Mouse (Mus musculus): ENCODE data around the gene Nt5dc2.

Nt5dc2 gene

DNA sequence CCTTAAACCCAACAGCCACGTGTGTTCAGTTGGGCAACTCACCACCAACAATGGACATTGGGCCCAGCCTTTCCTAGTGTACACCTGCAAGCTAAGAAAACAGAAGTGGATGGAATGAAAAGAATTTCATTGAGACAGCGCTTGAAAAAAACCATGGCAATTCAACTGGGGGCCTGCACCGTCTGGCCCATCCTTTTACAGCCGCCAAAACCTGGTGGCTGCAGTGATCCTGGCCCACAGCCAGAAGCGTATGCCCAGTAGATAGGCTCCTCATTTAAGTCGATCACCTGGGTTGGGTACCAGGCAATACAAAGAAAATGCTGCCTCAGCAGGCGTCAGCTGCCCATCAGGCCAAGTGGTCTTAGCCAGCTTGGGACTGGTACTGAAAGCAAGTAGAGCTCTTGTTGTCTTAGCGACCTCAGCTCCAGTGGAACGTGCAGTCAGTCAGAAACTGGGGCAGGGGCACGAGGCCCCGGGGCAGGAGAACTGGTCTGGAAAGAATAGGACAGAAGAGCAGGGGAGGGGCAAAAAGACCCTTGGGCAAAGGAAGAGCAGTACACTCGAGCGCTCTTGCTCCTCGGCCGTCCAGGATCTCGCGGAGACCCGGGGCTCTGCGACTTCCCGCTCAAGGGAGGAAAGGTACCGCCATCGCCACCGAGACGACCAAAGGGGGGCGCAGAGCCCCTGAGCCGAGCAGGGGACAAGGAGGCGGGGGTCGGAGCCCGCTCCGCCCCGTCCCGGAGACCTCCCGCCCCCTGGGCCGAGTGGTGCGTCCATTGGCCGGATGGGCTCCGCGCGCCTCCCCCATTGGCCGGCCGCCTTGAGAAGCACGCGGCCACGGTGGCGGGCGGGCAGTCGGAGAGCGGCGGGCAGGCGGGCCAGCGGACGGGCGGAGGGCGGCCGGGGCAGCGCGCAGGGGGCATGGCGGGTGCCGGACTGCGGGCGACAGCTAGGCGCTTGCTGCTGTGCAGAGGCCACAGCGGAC lies at the start of gene Nt5dc2:
Nt5dc2 (plus strand) TSS at position 818 of the 985 bp plus-strand sequence.
- peak; percentile 35 to 60 for DNase-seq (ENCODE audit: low spot score in 2 of 2)

DNA sequence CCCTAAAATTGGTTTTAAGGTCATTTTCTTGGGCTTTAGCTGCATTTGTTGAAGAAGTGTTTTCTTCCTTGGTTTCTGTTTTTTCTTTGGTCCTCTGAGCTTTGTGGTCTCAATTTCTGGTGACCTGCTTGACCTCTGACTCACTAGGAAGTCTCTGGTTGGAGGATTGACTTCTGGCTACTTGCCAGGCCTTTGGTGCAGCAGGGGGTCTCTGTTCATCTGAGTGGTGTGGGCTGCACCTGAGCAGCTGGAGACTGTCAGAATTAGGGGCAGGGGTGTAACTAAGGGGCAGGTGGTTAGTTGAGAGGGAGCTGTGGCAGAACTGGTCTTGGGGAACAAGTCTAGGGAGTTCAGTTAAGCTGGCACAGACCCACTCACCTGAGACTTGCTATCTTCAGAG lies 49.7 kb upstream of the Nt5dc2 start:
- DNase-seq (ENCODE audit: low spot score in 2 of 2) = no peak

DNA sequence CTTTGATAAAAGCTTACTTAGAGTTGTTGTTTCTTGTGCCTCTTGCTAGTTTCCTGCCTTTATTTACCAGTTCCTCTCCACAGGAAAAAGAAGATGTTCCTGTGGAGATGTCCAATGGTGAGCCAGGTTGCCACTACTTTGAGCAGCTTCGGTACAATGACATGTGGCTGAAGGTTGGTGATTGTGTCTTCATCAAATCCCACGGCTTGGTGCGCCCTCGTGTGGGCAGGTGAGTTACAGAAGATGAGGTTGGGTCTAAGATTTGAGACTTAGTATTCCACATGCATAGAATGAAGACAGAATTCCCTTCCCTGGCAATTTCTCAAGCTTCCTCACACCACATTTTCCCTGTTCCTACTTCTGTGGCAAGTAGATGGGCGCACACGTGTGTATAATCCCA lies 43.4 kb upstream of the Nt5dc2 start:
- DNase-seq (ENCODE audit: low spot score in 2 of 2) = no peak

DNA sequence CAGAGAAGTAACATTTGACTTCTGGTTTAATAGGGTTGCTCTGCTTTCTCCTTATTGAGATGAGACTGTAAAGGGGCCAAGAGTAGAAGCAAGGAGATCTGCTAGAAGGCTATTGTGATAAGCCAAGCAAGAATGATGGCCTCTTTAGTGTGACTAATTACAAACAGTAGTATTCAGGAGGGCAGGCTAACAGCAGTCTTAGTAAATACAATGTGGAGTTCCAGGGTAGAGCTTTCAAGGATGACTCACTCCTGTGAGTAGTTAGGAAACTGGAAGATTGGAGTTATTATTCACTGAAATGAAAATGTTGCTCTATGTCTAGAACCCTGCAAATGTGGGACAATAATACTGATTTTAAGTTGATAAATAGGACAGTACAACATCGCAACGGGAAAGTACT lies 42.3 kb upstream of the Nt5dc2 start:
- DNase-seq (ENCODE audit: low spot score in 2 of 2) = no peak

DNA sequence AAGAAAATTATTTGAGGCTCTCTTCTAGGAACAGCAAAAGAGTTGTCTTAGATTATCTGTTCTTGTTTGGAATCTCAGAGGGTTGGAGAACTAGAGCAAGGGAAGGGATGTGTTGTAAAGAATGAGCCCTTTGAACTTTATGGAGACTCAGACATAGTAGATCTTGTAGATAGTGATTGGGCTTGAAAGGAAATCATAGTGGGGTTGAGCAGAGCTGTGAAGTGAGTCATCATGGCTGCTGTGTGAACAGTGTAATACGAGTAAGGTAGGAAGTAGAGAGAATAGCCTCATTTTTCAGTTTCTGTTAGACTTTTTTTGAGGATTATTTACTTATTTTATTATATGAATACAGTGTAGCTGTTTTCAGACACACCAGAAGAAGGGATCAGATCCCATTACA lies 40.9 kb upstream of the Nt5dc2 start:
- no peak for DNase-seq (ENCODE audit: low spot score in 2 of 2)

DNA sequence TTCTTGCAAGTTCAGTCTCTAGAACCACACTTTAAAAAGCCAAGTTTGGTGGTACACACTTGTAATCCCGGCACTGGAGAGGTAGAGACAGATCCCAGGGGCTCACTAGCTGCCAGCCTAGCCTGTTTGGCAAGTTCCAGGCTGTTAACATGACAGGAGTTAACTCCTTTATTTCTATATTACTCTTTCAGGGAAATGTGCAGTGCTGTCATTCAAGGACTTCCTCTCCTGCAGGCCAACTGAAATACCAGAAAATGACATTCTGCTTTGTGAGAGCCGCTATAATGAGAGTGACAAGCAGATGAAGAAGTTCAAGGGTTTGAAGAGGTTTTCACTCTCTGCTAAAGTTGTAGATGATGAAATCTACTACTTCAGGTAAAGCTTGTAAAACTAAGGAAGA lies 25.7 kb upstream of the Nt5dc2 start:
- DNase-seq (ENCODE audit: low spot score in 2 of 2) = no peak

DNA sequence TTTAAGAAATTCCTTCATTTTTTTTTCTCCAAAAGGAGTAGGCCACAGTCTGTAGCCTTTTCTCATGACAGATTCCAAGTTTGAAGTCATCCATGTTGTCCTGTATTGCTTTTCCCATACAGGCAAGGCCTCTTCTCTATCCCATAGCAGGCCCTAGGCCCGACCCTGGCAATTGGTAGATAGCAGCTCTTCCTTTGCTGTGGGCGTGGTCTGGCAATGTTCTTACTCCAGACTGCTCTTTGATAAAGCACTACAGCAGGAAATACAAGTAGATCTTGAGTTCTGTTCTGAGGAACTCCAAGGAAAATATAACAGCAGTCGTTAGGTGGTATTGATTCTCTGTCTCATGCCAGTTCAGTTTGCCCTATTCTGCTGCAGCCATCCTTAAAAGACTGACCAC lies 20.2 kb upstream of the Nt5dc2 start:
- DNase-seq (ENCODE audit: low spot score in 2 of 2) = no peak

DNA sequence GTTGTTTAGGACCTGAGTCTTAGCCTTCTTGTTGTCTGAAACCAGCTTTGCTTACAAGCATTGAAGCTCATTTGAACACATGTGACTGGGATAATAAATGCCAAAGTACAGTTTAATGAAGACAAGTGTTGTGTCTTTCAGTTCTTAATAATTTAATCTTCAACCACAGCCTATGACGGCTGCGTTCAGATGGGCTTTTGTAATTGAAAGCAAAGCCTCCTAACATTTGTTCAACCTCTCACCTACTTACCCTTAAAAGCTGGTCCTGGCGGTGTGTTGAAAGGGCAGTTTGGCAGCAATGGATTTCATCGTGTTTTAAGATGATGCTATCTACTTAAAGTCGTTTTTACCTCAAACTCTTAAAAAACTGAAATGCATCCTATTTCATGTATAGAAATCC lies 18.7 kb upstream of the Nt5dc2 start:
- DNase-seq (ENCODE audit: low spot score in 2 of 2) = no peak

DNA sequence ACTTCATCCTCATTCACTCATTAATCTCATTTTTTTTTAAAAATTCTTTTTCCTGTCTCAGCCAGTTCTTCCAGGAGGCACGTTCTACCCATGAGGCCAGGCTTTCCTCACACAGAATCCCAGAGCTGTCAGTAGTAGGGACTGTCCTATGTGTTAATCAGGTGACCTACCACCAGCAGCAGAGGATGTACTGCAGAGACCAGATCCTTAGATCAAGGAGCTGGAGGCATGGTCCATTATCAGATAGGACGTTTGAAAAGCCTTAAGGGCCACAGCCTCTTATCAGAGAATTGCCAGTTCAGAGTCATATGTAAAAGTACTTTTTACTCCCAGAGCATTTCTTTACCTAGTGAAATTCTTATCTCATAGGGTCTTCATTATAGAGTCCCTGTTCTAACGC lies 16.8 kb upstream of the Nt5dc2 start:
- no peak for DNase-seq (ENCODE audit: low spot score in 2 of 2)

DNA sequence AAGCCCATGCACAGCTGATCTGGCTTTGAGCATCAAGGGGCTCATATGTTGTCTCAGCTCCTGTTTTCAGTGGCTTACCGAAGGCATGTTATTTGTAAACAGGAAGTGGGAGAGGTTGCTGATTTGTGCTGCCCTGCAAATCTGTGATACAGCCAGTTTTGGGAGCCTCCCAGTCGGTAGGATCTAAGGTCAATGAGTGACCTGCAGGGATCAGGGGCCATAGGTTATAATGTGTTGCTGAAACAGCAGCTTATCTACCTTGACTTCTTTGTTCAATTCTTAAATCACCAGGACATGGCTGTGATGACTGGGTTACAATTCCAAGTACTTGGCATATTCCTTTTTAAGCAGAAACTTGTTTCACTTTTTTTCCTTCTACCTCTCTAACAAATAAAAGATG lies 15.3 kb upstream of the Nt5dc2 start:
- DNase-seq (ENCODE audit: low spot score in 2 of 2) = no peak

DNA sequence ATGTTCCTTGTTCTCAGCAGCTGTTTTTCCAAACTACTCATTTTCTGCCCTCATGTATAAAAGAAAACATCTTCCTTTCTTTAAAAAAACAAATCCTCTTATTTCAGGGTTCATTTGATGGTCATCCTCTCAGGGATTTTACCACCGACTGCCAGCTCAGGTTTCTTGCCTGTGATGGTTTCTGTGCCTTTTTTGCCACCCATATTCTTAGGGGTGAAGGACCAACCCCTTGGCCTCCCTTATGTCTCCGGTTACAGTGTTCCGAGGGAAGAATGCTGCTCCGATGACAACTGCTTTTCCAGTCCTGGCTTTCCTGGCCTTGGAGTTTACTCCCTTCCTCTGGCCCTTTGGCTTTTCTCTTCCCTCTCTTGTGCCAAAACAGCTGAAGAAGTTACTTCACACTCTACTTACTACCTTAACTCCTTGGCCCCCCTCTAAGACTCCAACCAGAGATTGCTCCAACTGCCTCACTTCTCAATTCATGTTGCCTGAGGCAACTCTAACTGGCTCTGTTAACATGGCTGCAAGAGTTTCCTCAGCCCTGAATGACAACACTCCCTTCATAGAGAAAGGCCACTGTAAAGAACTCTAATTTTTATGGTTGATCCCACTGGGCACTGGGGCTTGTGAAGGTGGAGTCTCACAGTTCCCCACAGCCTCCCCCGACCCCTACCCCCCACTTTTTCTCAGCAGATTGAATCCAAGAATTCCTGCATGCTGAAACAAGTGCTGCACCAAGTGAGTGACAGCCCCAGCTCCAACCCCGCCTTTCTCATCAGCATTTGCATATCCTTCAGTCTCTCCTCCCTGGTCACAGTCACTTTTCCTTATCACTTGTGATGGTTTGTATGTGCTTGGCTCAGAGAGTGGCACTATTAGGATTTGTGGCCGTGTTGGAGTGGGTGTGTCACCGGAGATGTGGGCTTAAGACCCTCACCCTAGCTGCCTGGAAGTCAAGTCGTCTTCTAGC lies 5.5 kb upstream of the Nt5dc2 start:
- no peak for DNase-seq (ENCODE audit: low spot score in 2 of 2)

DNA sequence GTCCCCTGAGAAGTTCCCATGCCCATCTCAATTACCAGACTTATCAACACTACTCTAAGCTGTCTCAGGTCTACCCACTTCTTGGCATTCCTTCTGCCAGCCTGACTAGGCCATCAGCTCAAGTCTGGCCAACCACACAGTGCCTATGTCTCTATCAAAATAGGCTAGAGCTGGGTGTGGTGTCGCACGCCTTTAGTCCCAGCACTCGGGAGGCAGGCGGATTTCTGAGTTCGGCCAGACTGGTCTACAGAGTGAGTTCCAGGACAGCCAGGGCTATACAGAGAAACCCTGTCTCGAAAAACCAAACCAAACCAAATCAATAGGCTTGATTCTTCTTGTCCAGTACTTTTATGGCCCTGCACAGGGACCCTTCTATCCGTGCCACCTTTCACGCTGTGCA lies 4.0 kb upstream of the Nt5dc2 start:
- no peak for DNase-seq (ENCODE audit: low spot score in 2 of 2)

DNA sequence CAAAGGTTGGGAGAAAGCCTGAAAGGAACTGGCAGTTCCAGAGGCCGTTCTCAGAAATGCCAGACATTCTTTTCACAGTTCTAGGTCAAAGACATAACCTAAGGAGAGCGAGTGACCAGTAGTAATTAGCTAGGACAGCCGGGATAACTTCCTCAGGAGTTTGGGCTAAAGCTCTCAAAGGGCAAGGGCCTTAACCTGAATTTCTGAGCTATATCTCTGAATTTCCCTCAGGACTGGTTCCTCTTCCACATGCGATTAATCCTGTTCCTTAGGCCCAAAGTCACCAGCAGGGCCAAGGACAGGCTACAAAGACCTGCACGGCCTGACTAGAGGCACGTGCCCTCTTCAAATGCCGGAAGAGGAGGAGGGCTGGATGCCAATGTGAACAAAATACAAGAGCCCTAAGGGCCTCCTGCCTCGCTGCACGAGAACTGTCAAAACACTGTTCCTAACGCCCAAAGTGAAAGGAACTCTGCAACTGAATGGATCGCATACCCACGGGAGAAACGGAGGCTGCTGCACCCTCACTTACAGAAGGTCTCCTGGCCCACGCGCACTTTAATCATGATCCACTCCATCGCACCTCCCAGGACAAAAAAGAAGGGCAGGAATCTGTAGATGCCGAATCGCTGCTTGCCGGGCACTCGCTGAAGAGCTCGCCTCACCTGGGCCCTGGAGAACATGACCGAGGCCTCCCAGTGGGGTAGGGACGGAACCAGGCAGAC lies 2.6 kb upstream of the Nt5dc2 start:
- peak in 1 of 2 experiments; percentile 31 for DNase-seq (ENCODE audit: low spot score in 2 of 2)

DNA sequence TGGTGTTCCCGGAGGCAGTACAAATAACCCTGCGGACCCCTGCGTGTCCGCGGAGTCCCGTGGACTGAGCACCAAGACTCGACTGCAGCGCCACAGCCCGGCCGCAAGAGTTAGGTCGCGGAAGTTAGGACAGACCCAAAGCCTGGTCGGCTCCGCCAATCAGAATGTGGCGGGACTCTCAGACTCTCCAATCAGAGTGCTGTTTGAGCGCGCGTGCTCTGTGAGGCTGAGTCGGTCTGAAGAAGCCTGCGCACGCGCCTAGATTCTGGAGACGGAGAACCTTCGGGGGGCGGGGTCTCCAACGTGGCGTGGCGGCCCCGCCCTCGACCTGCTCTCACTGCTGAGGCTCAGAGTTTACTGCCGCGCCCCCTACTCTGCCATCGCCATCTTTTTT lies 2.0 kb upstream of the Nt5dc2 start, which contains the start of gene Smim4:
Smim4 (minus strand) TSS at position 131 of the 394 bp plus-strand sequence.
- DNase-seq (ENCODE audit: low spot score in 2 of 2) = peak; percentile 89 to 90

DNA sequence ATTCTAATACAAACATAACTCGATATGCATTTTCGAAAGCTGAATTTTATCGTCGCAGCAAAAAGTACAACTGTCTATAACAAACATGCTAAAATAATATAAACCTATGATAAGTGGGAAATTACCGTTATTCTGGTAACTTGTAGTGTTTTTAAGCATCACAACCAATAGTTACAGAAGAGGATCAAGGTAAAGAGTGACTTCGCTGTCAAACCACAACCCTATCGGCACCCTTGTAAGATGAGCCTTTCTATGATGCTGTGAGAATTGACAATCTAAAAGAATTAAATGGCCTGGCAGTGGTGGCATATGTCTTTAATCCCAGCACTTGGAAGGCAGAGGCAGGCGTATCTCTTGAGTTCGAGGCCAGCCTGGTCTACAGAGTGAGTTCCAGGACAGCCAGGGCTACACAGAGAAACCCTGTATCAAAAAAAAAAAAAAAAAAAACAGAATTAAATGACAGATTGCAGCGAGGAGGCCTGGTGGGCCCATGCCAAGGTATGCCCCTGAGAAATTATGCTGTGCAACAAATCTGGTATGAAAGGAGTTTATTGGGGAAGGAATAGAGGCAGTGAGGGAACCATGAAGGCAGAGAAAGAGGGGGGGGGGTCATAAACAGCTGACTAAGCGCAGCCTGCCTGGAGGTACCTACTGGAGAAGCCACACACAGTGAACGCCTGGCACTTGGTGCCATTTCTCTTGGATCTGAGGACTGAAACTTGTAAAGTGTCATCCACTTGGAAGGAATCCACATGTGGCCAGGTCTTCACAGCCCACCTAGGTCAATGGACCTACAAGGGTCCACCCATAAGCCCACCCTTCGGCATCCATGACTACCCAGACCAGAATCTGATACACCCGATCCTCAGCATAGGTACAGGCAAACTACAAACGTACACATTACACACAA lies 1.3 kb upstream of the Nt5dc2 start:
- no peak for DNase-seq (ENCODE audit: low spot score in 2 of 2)

DNA sequence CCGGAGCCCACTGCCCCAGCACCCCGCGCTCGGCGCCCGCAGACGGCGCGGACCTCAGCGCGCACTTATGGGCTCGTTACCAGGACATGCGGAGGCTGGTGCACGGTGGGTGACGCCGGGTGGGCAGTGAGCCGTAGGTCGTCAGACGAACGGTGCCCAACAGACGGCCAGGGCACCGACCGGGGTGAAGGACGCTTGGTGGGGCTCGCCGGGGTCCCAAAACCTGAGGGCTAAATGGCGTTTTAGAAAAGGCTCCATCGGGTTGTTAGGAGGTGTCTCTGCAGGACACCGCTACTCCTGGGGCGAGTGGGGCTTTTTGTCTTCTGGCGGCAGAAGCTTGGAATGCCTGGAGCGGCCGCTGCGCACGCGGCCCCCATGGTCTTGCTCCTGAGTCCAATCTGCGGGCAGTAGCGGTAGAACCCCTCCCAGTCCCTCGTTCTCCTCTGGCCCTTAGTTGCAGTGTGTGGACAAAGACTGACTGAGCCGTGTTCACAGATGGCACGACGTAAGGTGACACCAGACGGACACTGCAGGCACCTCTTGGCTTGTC lies 494 bp downstream of the Nt5dc2 start:
- no peak for DNase-seq (ENCODE audit: low spot score in 2 of 2)

DNA sequence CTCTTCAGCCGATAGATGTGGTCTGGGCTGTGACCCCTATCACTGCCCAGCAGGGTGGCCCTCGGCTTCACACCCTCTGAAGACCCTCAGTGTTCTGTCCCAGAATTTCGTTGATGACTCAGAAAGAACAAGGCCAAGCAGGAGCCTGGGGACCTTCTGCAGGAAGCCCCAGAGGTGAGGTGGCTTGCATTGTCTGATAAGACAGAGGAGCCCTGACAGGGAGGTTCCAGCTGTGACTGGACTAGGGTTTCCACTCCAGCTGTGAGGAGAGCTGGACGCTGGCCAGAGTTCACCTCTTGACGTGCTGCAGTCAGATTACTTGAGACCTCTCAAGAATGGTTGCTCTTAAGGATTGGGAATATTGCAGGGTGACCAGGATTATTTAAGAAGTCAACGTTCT lies 1.2 kb downstream of the Nt5dc2 start:
- DNase-seq (ENCODE audit: low spot score in 2 of 2) = no peak

DNA sequence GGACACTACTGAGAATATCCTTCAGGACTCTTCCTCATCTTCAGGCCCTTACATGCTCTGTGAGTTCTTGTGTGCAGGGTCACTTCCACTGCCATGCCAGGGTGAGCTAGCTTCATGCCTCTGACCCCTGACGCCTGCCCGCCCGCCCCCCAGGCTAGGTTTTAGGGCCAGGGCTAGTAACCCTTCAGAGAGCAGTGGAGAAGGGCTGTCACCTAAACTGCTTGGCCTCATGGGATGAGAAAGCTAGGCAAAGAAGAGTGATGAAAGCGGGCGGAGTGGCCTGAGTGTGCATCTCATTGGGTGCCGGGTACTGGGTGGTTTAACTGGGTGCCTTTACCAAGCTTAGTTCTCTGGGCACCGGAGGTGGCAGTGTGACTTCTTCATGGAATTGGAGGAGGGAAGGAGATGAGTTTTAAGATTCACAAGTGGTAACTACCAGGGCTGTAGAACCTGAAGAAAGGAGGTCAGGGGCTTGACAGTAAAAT lies 1.7 kb downstream of the Nt5dc2 start:
- no peak for DNase-seq (ENCODE audit: low spot score in 2 of 2)

DNA sequence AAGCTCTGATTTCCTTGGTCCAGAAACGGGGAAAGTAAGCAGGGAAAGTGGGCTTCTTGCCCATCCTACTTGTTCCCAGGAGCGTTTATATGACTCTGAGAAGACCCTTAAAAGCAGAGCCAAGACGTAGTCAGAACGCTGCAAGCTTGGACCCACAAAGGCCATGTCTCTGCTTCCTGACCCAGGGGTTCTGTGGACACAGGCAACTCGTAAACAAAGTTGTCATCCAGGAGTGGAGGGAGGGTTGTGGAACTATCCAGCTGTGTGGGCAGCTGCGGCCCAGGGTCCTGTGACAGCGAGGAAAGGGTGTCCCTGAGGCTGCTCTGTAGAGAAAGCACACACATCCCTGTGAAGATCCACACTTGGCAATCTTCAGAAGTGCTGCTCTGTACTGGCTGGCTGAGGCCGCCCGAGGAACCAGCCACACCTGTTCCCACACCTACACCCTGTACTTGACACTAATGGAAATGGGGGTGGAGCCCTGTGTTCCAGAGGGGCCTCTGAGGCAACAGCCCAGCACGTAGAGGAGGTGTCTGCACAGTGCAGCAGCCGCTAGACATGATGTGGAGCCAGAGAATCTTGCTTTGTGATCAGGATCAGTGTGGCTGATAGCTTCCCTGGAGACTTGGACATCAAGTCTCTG lies 2.3 kb downstream of the Nt5dc2 start:
- DNase-seq (ENCODE audit: low spot score in 2 of 2) = no peak
